Mouse (Mus musculus) left cerebral cortex, postnatal 36 days (tissue): ENCODE results near the gene 2310022A10Rik. TPM values are rescaled to one million over a fixed set of nuclear protein-coding genes. Genes with fewer than 3 reads are reported as not detected.

Experiments
- DNase-seq, 2 experiments: peaks; one replicate each; pipeline ENCODE4 v3.0.0; 2021 to 2022; ENCODE audit warnings: low spot score in 2 of 2, mixed read lengths in 1 of 2
- intact Hi-C: fragments of 180-260 bp; cut with DNase I; formaldehyde crosslinking; loops from one replicate; pipeline ENCODE4 v1.15.1; 2025
- total RNA-seq, 2 experiments: library from RNA; stranded (reverse); gene quantifications; 2 replicates each; pipeline ENCODE4 v1.2.3; 2021

2310022A10Rik gene
- total RNA-seq, 2 experiments from 2014 or later, result 29.4 to 31.1 TPM

DNA sequence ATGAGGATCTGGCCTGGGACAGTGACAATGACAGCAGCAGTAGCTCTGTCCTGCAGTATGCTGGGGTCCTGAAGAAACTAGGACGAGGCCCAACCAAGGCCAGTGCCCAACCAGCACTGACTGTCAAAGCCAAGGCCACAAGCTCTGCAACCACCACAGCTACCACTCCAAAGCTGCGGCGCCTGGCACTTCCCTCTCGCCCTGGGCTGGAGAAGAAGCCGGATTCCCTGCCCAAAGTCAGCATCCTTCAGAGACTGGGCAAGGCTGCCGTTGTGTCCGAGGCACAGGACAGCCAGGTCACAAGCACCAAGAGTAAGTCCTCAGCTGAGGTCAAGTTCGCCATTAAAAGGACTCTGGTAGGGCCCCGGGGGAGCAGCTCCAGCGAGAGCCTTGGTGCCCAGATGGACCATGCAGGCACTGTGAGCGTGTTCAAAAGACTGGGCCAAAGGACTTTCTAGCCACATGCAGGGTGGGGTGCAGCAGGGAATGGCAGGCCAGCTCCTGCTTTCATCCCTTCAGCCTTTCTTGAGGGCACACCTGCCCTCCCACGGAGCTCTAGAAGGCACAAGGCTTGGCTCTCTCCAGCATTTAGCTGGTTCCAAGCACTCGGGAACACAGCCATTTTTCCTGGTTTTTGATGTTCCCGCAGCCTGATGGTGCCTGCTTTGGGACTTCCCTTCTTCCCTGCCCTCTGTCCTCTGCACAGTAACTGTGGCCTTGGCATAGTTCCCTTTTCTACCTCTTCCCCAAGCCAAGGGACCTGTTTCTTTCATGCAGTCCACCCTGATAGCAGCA is 27.5 kb downstream of the 2310022A10Rik start:
- intact Hi-C loops, result no loop called here
- no peak for DNase-seq

GRCm38 (mm10) chr7:27586861-27587260 is 33.8 kb downstream of the 2310022A10Rik start:
- intact Hi-C loops, result no loop called here
- no peak for DNase-seq

DNA sequence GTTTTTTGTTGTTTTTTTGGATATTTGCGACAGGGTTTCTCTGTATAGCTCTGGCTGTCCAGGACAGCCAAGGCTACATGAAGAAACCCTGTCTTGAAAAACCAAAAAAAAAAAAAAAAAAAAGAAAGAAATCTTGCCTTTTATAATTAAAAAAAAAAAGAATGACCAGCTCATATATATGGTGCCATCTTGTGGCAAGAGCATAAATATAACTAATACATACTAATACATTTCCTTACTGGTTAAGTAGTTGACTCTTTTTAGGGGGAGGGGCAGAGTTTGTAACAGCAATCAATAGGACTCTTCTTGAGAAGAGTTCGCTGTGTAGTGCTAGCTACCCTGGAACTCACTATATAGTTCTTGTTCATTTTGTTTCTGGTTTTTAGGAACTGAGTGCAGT is 34.7 kb downstream of the 2310022A10Rik start:
- intact Hi-C loops, result no loop called here
- DNase-seq, result no peak

GRCm38 (mm10) chr7:27590088-27590487 is 37.1 kb downstream of the 2310022A10Rik start:
- intact Hi-C loops, result loop anchor here (2.0 kb wide), 1 partner anchor 95 kb away; no protein-coding TSS in a partner anchor
- DNase-seq, result no peak

DNA sequence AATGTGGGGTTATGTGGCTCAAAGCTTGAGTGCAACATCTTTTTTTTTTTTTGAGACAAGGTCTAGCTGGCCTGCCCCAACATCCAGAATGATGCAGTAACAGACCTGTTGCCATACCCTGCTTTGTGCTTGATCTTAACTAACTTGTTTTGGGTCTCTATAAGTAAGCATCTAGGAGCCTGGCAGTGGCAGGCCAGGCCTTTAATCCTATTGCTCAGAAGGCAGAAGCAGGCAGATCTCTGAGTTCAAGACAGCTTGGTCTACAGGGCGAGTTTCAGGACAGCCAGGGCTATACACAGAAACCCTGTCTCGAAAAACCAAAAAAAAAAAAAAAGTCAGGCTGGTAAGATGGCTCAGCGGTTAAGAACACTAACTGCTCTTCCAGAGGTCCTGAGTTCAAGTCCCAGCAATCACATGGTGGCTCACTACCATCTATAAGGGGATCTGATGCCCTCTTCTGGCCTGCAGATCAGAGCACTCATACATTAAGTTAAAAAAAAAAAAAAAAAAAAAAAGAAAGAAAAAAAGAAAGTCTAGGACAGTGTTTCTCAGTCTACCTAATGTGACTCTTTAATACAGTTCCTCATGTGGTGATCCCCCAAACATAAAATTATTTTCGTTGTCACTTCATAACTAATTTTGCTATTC is 37.7 kb downstream of the 2310022A10Rik start:
- no peak for DNase-seq
- intact Hi-C loops, result loop anchor here (1.0 to 2.0 kb wide), 2 partner anchors 63 to 94 kb away; partner anchors contain the start of gene Ttc9b

DNA sequence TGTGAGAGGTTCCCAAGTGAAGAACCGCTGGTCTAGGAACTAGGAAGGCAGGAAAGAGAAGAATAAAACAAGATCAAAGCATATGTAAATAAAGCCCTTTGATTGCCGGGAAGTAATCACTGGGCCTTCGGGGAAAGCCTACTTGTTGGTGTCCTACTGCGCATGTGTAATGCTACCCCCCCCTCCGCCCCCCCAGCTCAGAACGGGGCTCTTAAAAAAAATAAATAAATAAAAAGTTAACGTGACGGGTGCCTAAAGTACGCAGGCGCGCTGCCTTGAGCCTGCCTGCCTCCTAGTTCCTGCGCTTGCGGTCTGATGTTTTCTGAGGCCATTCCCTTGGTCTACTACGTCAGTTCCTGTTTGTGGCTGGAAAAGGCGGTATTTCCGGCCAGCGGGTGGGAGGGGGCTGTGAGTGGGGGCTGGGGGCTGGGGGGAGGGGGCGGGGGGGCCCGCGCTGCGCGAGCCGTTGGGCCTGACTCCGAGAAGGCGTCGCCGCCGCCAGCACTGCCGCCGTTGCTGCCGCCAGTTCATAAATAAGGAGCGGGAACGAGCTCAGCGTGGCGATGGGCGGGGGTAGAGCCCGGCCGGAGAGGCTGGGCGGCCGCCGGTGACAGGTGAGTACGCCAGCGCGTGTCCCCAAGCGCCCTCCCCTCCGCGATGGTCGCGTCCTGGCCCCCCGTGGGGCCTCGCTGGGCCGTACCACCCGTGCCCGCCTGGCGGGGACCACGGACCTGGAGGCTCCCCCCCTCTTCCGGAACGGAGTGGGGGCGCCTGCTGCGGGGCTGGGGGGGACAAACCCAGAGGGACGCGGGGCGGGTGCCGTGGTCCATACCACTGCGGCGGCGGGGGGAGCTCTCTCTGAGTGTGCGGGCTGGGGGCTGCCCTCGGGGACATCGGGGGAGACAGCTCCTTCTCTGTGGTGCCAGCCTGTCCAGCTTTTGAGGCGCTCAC is 38.5 kb downstream of the 2310022A10Rik start, which contains the start of gene Akt2:
TSS of gene Akt2 (plus strand) at position 287 of the 951 bp plus-strand sequence.
- DNase-seq, result peak; percentile 92 to 94
- intact Hi-C loops, result loop anchor here (1.0 to 2.0 kb wide), 2 partner anchors 62 to 93 kb away; partner anchors contain the start of gene Ttc9b

- intact Hi-C loops, result no loop called here
- no peak for DNase-seq
Measured at GRCm38 (mm10) chr7:27592217-27592929, 39.3 kb downstream of the 2310022A10Rik start.

- intact Hi-C loops, result no loop called here
- no peak for DNase-seq
Measured at GRCm38 (mm10) chr7:27592934-27593645, 40.1 kb downstream of the 2310022A10Rik start.

DNA sequence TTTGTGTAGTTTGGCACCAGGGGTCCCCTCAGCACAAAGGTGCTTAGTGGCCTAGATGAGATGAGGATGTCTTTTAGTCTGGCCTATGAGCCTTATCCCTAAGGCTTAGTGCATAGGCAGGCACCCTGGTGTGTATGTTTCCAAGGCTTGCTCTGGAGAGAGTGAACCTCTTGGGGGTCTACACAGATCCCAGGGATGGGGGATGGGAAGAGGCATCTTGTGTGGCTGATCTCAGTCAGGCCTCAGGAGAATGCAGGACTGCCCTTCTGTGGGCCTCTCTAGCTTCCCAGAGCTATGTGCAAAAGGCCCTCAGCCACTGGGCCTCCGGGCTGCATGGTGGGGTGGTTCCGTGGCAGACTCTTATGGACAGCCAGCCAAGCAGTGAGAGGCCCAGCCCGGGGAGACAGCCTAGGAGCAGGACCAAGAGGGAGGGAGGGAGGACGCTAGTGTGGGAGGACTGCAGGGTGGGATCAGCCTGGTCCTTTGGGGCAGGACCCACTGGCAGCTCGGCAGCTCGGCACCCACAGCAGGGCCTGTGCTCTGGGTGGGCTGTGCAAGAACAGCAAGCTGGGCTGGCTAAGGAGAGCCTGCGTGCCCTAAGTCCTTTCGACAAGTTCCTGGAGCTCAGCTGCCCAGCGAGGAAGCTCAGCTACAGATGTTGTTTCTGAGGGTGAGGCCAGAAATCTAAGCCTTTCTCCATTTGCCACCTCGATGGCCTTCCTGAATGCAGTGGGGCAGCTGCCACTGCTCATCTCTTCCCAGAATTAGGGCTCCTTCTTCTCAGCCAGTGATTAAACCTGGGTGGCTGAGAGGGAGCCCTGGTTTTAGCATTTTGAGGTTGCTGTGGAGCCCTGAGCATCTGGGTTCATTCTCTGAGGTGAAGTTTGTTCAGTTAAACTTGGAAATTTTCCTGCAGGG is 43.8 kb downstream of the 2310022A10Rik start:
- intact Hi-C loops, result no loop called here
- no peak for DNase-seq

DNA sequence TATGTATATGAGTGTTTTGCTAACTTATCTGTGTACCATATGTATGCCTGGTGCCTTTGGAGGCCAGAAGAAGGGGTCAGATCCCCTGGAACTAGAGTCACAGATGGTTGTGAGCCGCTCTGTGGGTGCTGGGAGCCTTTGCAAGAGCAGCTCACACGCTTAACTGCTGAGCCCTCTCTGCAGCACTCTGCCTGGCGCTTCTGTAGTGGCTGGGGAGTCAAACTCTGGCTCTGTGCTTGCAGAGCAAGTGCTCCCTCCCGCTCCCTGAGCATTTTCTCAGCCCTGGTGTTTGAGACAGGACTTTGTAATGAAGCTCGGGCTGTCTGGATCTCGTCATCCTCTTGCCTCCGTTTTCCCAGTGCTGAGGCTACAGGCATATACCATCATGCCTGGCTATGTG is 45.0 kb downstream of the 2310022A10Rik start:
- intact Hi-C loops, result no loop called here
- DNase-seq, result peak in 1 of 2 experiments; percentile 41

GRCm38 (mm10) chr7:27601628-27602027 is 48.6 kb downstream of the 2310022A10Rik start:
- DNase-seq, result peak; percentile 79 to 83
- intact Hi-C loops, result loop anchor here (1.0 kb wide), 1 partner anchor 52 kb away; the partner anchor contains the start of gene Ttc9b

- intact Hi-C loops, result no loop called here
- no peak for DNase-seq
Measured at GRCm38 (mm10) chr7:27602161-27602560, 49.1 kb downstream of the 2310022A10Rik start.

GRCm38 (mm10) chr7:27602835-27603234 is 49.8 kb downstream of the 2310022A10Rik start:
- intact Hi-C loops, result no loop called here
- no peak for DNase-seq

GRCm38 (mm10) chr7:27604661-27605348 is 51.8 kb downstream of the 2310022A10Rik start:
- no peak for DNase-seq
- intact Hi-C loops, result no loop called here

- DNase-seq, result peak; percentile 81 to 82
- intact Hi-C loops, result no loop called here
Measured at GRCm38 (mm10) chr7:27605499-27606285, 52.7 kb downstream of the 2310022A10Rik start.
